Mouse (Mus musculus): ENCODE data around the gene Pithd1. TPM values are rescaled to one million over a fixed set of nuclear protein-coding genes. Genes with fewer than 3 reads are reported as not detected.
"Not testable (repeated sequence)": the region's sequence is repeated elsewhere in the genome, so short reads cannot be mapped to it uniquely, and the experiment has no call there.

The Pithd1 gene
- polyA plus RNA-seq, 1 experiment, result 62.6 TPM

GRCm38 (mm10) chr4:135993941-135994340, 6.9 kb upstream of the Pithd1 start:
- H3K4me1 ChIP-seq, result peaks cover 10% of the 10 kb centered on the region; the same call in 1 of the 2 replicates
- H3K9me3 ChIP-seq, result peaks cover 24% of the 10 kb centered on the region
- H3K4me3 ChIP-seq (replicated peaks), result no peak overlapping the region
- no peaks in the 10 kb centered on the region for H3K27me3 ChIP-seq (replicated peaks)
- peaks cover 8% of the 10 kb centered on the region for H3K36me3 ChIP-seq (replicated peaks; ENCODE audit: low read length)
- TF ChIP-seq GATA1 (IDR thresholded peaks at IDR 0.05; ENCODE audit: borderline replicate concordance, low read length) (no peak), FLI1 (IDR thresholded peaks at IDR 0.05; ENCODE audit: low read length) (no peak)

GRCm38 (mm10) chr4:135987714-135988113, 650 bp upstream of the Pithd1 start:
- Histone ChIP-seq H3K4me3 (replicated peaks) (peak overlapping the region; percentile 100), H3K4me1 (peaks cover 55% of the 10 kb centered on the region), H3K27me3 (replicated peaks) (no peaks in the 10 kb centered on the region), H3K9me3 (peaks cover 7% of the 10 kb centered on the region), H3K36me3 (replicated peaks; ENCODE audit: low read length) (peaks cover 31% of the 10 kb centered on the region)
- TF ChIP-seq FLI1 (IDR thresholded peaks at IDR 0.05; ENCODE audit: low read length) (no peak), GATA1 (IDR thresholded peaks at IDR 0.05; ENCODE audit: borderline replicate concordance, low read length) (no peak)

GRCm38 (mm10) chr4:135986301-135986942, 642 bp downstream of the Pithd1 start:
- TF ChIP-seq GATA1 (IDR thresholded peaks at IDR 0.05; ENCODE audit: borderline replicate concordance, low read length) (no peak), FLI1 (IDR thresholded peaks at IDR 0.05; ENCODE audit: low read length) (no peak)
- Histone ChIP-seq H3K36me3 (replicated peaks; ENCODE audit: low read length) (peaks cover 37% of the 10 kb centered on the region), H3K27me3 (replicated peaks) (no peaks in the 10 kb centered on the region), H3K4me1 (peaks cover 58% of the 10 kb centered on the region), H3K9me3 (peaks cover under 1% of the 10 kb centered on the region), H3K4me3 (replicated peaks) (peak overlapping the region; percentile 100)

GRCm38 (mm10) chr4:135985769-135986168, 1.3 kb downstream of the Pithd1 start:
- TF ChIP-seq GATA1 (IDR thresholded peaks at IDR 0.05; ENCODE audit: borderline replicate concordance, low read length) (no peak), FLI1 (IDR thresholded peaks at IDR 0.05; ENCODE audit: low read length) (no peak)
- Histone ChIP-seq H3K9me3 (no peaks in the 10 kb centered on the region), H3K36me3 (replicated peaks; ENCODE audit: low read length) (peaks cover 43% of the 10 kb centered on the region), H3K4me3 (replicated peaks) (peak overlapping the region; percentile 100), H3K4me1 (peaks cover 58% of the 10 kb centered on the region), H3K27me3 (replicated peaks) (no peaks in the 10 kb centered on the region)

- H3K4me1 ChIP-seq, result peaks cover 60% of the 10 kb centered on the region
- no peaks in the 10 kb centered on the region for H3K27me3 ChIP-seq (replicated peaks)
- TF ChIP-seq FLI1 (IDR thresholded peaks at IDR 0.05; ENCODE audit: low read length) (no peak), GATA1 (IDR thresholded peaks at IDR 0.05; ENCODE audit: borderline replicate concordance, low read length) (peak; percentile 61; the same call in 1 of the 3 replicates)
- H3K36me3 ChIP-seq (replicated peaks; ENCODE audit: low read length), result peaks cover 46% of the 10 kb centered on the region
- H3K4me3 ChIP-seq (replicated peaks), result peak overlapping the region; percentile 85
- no peaks in the 10 kb centered on the region for H3K9me3 ChIP-seq
These were observed 1.9 kb downstream of the Pithd1 start for GRCm38 (mm10) chr4:135985193-135985592.

GRCm38 (mm10) chr4:135984556-135984955, 2.5 kb downstream of the Pithd1 start:
- Histone ChIP-seq H3K36me3 (replicated peaks; ENCODE audit: low read length) (peaks cover 46% of the 10 kb centered on the region), H3K9me3 (no peaks in the 10 kb centered on the region), H3K4me3 (replicated peaks) (peak overlapping the region; percentile 50), H3K4me1 (peaks cover 60% of the 10 kb centered on the region), H3K27me3 (replicated peaks) (no peaks in the 10 kb centered on the region)
- TF ChIP-seq GATA1 (IDR thresholded peaks at IDR 0.05; ENCODE audit: borderline replicate concordance, low read length) (no peak), FLI1 (IDR thresholded peaks at IDR 0.05; ENCODE audit: low read length) (no peak)

GRCm38 (mm10) chr4:135981524-135982063, 5.5 kb downstream of the Pithd1 start:
- TF ChIP-seq FLI1 (IDR thresholded peaks at IDR 0.05; ENCODE audit: low read length), result no peak
- no peak for TF ChIP-seq GATA1 (IDR thresholded peaks at IDR 0.05; ENCODE audit: borderline replicate concordance, low read length)
- Histone ChIP-seq H3K27me3 (replicated peaks) (no peaks in the 10 kb centered on the region), H3K4me1 (peaks cover 52% of the 10 kb centered on the region), H3K4me3 (replicated peaks) (no peak overlapping the region), H3K36me3 (replicated peaks; ENCODE audit: low read length) (peaks cover 71% of the 10 kb centered on the region), H3K9me3 (no peaks in the 10 kb centered on the region)

- H3K36me3 ChIP-seq (replicated peaks; ENCODE audit: low read length), result peaks cover 79% of the 10 kb centered on the region
- not testable (repeated sequence) for H3K9me3 ChIP-seq; H3K27me3 ChIP-seq (replicated peaks); H3K4me3 ChIP-seq (replicated peaks)
- H3K4me1 ChIP-seq, result peaks cover 51% of the 10 kb centered on the region
These were observed 6.8 kb downstream of the Pithd1 start for GRCm38 (mm10) chr4:135980223-135980622.

GRCm38 (mm10) chr4:135976146-135976545, 10.9 kb downstream of the Pithd1 start:
- no peak overlapping the region for H3K4me3 ChIP-seq (replicated peaks)
- H3K4me1 ChIP-seq, result peaks cover 59% of the 10 kb centered on the region
- no peaks in the 10 kb centered on the region for H3K9me3 ChIP-seq
- no peak for TF ChIP-seq GATA1 (IDR thresholded peaks at IDR 0.05; ENCODE audit: borderline replicate concordance, low read length)
- no peak for TF ChIP-seq FLI1 (IDR thresholded peaks at IDR 0.05; ENCODE audit: low read length)
- no peaks in the 10 kb centered on the region for H3K27me3 ChIP-seq (replicated peaks)
- H3K36me3 ChIP-seq (replicated peaks; ENCODE audit: low read length), result peaks cover 62% of the 10 kb centered on the region

- no peaks in the 10 kb centered on the region for H3K27me3 ChIP-seq (replicated peaks)
These were observed 13.9 kb downstream of the Pithd1 start for GRCm38 (mm10) chr4:135972911-135973811.

More at GRCm38 (mm10) chr4:135972911-135973811, 13.9 kb downstream of the Pithd1 start:
- Histone ChIP-seq H3K4me1 (peaks cover 75% of the 10 kb centered on the region), H3K9me3 (no peaks in the 10 kb centered on the region), H3K4me3 (replicated peaks) (peak overlapping the region; percentile 93), H3K36me3 (replicated peaks; ENCODE audit: low read length) (peaks cover 69% of the 10 kb centered on the region)
- no peak for TF ChIP-seq GATA1 (IDR thresholded peaks at IDR 0.05; ENCODE audit: borderline replicate concordance, low read length)
- no peak for TF ChIP-seq FLI1 (IDR thresholded peaks at IDR 0.05; ENCODE audit: low read length)
